Mouse (Mus musculus): ENCODE measurements around the gene Gm14862. TPM values are rescaled to one million over a fixed set of nuclear protein-coding genes. Genes with fewer than 3 reads are reported as not detected.
A peak's percentile ranks its signal among the peaks of the same experiment; 100 is the strongest.

The Gm14862 gene
- total RNA-seq, 2 experiments from 2014 or later, result not detected

DNA sequence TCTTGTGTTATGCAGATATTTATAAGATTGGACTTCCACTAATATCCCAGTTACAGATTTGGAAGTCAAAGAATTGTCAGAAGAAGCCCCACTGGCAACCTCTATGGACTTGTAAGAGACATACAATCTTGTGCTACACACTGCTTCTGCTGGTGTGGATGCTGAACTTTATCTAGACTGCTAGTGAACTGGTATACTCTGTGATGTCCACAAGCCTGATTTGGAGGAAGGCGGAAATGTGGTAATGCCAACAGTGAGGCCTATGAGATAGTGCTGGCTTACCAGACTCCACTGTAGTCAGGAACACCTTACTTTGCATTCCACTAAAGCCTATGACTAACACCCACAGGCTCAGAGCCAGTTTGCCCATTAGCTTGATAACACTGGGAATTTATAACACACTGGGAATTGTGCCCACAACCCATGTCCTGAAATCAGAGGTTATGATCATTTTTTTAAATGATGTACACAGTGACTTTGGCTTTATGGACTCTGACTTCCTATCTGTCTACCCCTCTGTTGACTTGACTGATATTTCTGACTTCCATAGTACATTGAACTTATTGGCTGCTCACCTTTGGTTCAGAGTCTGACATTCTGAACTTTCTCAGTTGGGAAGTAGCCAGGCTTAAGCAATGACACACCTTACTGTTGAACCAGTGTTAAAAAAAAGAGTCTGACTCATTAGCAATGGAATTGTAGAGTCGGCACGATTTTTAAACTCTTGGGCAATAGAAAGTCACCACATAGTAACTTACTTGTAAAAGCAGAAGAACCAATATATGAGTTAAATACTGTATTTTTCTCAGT is 34.1 kb downstream of the Gm14862 start:
- DNase-seq (ENCODE audit: low spot score in 2 of 2), result no peak

DNA sequence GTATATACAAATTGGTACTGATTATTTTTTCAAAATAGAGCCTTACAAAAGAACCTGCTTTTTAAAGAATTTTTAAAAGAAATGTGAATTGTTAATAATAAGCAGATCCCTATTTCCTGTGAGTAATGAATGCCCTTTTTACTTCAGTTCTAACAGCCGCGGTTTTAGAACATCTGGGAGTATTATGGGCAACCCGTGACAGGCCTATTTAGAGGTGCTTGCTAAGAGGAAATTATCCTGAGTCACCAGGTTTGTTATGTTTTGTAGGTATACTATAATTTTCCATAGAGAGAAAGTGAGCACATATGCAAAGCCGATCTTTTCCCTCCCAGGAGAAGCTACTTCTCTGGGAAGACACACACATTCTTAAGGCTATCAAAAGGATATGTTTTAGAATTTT is 35.0 kb downstream of the Gm14862 start:
- DNase-seq (ENCODE audit: low spot score in 2 of 2), result no peak

DNA sequence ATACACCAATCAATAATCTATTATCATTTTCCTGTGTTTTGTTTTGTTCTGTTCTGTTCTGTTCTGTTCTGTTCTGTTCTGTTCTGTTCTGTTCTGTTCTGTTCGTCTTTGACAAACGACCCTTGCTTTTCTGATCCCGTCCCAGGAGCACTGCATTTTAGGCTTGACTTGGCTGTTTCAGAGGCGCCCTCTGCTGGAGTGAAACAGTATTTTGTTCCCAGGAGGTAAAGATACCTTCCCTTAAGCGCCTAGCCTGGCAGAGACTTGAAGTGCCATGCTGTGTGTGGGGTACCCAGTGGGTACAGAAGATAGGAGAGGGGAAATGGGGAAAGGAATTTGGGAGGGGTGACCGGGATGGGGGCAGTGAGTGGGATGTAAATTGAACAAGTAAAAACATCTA is 35.5 kb downstream of the Gm14862 start:
- peak; percentile 37 to 53 for DNase-seq (ENCODE audit: low spot score in 2 of 2)

DNA sequence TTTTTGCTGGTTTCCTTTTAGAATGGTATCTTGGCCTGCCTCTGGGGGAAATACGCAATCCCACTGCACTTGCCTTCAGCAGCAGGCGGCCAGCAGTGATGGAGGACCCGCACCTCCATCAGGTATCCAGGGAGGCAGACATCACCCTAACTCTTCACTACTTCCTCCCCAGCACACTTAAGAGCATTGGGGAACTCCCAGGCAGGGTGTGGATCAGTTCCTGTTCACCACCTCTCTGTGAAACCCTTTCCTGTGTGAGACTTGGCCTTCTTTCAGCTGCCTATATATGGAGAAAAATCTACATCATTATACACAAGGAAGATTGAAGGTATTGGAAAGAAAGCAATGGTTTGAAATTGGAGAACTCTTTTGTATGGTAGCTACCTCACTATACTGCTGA is 37.1 kb downstream of the Gm14862 start:
- DNase-seq (ENCODE audit: low spot score in 2 of 2), result no peak

DNA sequence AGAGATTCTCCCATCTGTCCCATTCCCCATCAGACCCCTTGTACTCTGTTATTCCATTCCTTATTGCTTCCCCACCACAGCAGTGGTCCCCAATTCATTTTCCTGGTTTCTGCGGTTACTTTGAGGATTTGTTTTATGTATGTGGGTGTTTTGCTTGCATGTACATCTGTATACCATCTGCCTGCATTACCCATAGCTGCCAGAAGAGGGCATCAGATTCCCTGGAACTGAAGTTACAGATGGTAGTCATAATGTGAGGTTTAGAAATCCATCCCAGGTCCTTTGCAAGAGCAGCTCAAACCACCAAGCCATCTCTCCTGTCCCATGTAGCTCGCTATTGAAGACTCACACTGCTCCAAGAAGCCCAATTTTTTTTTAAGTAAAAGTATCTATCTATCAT is 40.5 kb downstream of the Gm14862 start:
- peak in 1 of 2 experiments; percentile 22 for DNase-seq (ENCODE audit: low spot score in 2 of 2)

DNA sequence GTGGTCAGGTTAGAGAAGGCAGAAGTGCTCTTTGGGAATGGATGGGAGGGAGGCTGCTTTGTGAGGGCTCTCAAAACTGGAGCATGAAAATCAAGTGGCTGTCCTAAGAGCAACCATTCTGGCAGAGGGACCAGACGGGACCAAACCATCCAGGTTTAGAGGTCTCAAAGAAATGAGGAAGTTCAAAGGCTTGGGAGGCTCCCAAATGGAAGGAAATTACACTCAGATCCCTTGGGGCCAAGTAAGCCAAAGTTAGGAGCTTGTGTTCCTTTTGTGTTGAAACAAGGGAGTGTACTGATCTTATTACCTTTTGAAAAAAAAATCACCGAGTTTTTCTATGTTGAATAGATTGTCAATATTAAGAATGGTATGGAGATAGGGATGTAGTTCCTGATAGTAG is 51.6 kb downstream of the Gm14862 start:
- DNase-seq (ENCODE audit: low spot score in 2 of 2), result no peak

DNA sequence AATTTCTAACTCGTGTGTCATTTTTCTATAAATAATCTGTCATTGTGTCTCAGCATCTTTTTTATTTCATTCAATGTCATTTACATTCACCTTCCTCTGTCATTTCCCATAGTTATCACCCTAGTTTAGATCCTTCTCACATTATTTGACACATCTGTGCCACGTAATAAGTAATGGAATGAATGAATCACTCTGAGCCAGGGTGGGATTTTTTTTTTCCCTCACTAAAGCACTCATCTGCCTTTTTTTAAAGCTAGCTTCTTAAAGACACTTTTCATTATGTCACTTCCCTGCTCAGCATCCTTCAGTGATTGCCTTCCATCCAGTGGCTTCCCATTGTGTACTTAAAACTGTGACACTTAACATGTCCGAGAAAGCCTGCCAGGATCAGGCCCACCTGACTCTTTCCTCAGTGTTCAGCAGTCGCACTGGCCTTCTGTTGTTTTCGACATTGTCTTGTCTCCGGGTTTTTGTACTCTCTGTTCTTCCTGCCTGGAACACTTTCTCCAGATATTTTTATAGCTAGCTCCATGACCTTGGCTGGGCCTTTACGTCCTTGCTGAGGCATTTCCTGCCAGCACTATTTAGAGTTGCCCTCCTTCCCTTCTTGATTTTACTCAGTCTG is 53.8 kb downstream of the Gm14862 start:
- DNase-seq (ENCODE audit: low spot score in 2 of 2), result peak in 1 of 2 experiments; percentile 3

DNA sequence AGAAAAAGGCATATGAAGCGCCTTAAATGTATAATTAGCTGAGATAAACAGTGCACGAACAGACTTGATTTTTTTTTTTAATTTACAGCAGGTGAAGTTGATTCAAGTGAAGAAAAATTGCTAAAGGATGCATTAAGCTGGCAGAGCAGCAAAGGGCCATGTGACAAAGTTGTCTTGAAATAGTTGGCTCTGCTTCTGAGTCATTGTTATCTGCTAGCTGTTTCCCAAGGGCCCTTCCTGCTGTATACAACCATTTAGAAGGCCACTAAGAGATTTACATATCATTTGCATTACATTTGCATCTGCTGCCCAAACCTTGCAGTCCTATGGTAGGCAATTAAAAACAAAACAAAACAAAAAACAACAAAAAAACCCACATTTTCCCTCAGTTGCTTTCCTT is 54.7 kb downstream of the Gm14862 start:
- no peak for DNase-seq (ENCODE audit: low spot score in 2 of 2)

Other genes with a start within 250 kb of the Gm14862 start
- not detected for gene Fthl17e, start 223.4 kb downstream of the Gm14862 start, total RNA-seq (2021)
- not detected for gene Fthl17f, start 193.9 kb downstream of the Gm14862 start, total RNA-seq (2021)
- gene 4930402K13Rik, start 152.3 kb downstream of the Gm14862 start, total RNA-seq (2021), result not detected
- gene Lancl3, start 57.0 kb downstream of the Gm14862 start, total RNA-seq (2021), result 1 to 10 TPM; 3.9 to 5.6 TPM
- gene Xk, start 15.9 kb upstream of the Gm14862 start, total RNA-seq (2021), result 1 to 10 TPM; 2.1 TPM
- gene H2al1m, start 26.9 kb upstream of the Gm14862 start, total RNA-seq (2021), result not detected
- gene H2al1k, start 93.7 kb upstream of the Gm14862 start, total RNA-seq (2021), result not detected
- gene Cybb, start 230.9 kb upstream of the Gm14862 start, total RNA-seq (2021), result 10 to 100 TPM; 19.4 to 21.8 TPM